ENCODE assay signal across 21 mouse cellular contexts in the genomic region with DNA sequence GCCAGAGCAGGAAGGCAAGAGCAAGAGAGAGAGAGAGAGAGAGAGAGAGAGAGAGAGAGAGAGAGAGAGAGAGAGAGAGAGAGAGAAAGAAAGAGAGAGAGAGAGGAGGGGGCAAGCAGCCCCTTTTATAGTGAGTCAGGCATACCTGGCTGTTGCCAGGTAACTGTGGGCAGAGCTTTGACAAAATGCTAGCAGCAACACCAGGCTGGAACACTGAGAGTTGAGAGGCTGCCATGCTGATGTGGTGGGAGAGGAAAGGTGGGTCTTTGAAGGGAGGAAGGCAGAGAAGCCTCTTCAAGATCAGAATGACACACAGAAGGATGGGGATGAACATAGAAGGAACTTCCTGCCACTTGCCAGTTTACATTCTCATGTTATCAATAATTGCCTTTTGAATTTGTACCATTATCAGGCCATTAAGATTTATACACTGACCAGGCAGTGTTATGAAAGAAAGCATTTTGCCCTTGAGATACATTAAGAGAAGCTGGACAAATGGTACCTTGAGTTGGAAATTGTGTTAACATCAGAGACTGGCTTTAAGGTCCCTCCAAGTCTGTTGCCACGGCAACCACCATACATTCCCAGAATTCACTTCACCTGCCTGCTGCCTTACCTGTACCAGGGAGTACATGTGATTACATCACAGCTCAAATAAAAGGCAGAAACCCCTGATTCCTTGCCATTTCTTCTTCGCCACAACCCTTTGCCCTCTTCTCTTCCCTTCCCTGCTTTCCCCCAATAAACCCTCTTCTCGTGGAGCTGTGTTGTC.
DNase-seq lines count a peak whose midpoint lies in the region; ATAC-seq and TF ChIP-seq lines count a peak whose summit lies in the region.
"Had no signal": no experiment of that assay in that cellular context is flagged by ENCODE, and none has a peak within 500 bp of the region (broad histone marks: within the 10 kb centered on the region; RNA-seq: fewer than 3 reads in every experiment).

No protein-coding gene starts in this region.

- no peak overlapping the region for H3K27ac ChIP-seq in forebrain, postnatal 0 days (ENCODE audit: low read depth, low read length)
- H3K27ac ChIP-seq in forebrain, embryonic 10.5 days: no peak overlapping the region
- no peak overlapping the region for H3K27ac ChIP-seq in midbrain, embryonic 15.5 days
- no peak overlapping the region for H3K27ac ChIP-seq in midbrain, embryonic 11.5 days (ENCODE audit: low read depth, low read length)
- H3K27ac ChIP-seq in midbrain, postnatal 0 days (ENCODE audit: low read depth, low read length): no peak overlapping the region
- H3K27ac ChIP-seq: gastrocnemius, adult 2 months; hindbrain, embryonic 13.5 days had no signal

- no peak overlapping the region for H3K4me2 ChIP-seq in forebrain, postnatal 0 days (ENCODE audit: low read depth)
- no peak overlapping the region for H3K4me2 ChIP-seq in midbrain, embryonic 15.5 days
- H3K4me2 ChIP-seq in midbrain, embryonic 11.5 days: no peak overlapping the region
- no peak overlapping the region for H3K4me2 ChIP-seq in midbrain, postnatal 0 days (ENCODE audit: low read depth, low read length, poor library complexity, severe bottlenecking)
- H3K4me2 ChIP-seq: heart, embryonic 11.5 days; hindbrain, embryonic 13.5 days had no signal

- WGBS in forebrain, postnatal 0 days: 85% methylated on average over 3 of the region's 3 CpGs
- 91% methylated on average over 3 of the region's 3 CpGs for WGBS in forebrain, embryonic 10.5 days
- 86% methylated on average over 3 of the region's 3 CpGs for WGBS in midbrain, embryonic 15.5 days
- WGBS in midbrain, embryonic 11.5 days: 76% methylated on average over 3 of the region's 3 CpGs
- WGBS in midbrain, postnatal 0 days: 87% methylated on average over 3 of the region's 3 CpGs

- H3K4me3 ChIP-seq in forebrain, postnatal 0 days (ENCODE audit: low read depth, low read length): no peak overlapping the region
- H3K4me3 ChIP-seq in forebrain, embryonic 10.5 days: no peak overlapping the region
- no peak overlapping the region for H3K4me3 ChIP-seq in midbrain, embryonic 15.5 days
- no peak overlapping the region for H3K4me3 ChIP-seq in midbrain, embryonic 11.5 days (ENCODE audit: low read depth, low read length)
- H3K4me3 ChIP-seq in midbrain, postnatal 0 days (ENCODE audit: low read depth, low read length): no peak overlapping the region
- H3K4me3 ChIP-seq: gastrocnemius, adult 2 months; hindbrain, embryonic 13.5 days had no signal

- TF ChIP-seq CTCF in forebrain, postnatal 0 days (IDR thresholded peaks at IDR 0.05; ENCODE audit: low read depth): no peak
- TF ChIP-seq CTCF in midbrain, postnatal 0 days (IDR thresholded peaks at IDR 0.05): no peak

- no peak overlapping the region for H3K9ac ChIP-seq in forebrain, postnatal 0 days
- H3K9ac ChIP-seq in midbrain, embryonic 15.5 days: no peak overlapping the region
- H3K9ac ChIP-seq in midbrain, embryonic 11.5 days (ENCODE audit: low read length): no peak overlapping the region
- H3K9ac ChIP-seq in midbrain, postnatal 0 days (replicated peaks; ENCODE audit: low read length, poor library complexity, severe bottlenecking): no peak overlapping the region
- H3K9ac ChIP-seq: hindbrain, embryonic 13.5 days had no signal

- no peaks in the 10 kb centered on the region for H3K36me3 ChIP-seq in forebrain, postnatal 0 days (ENCODE audit: insufficient read depth)
- H3K36me3 ChIP-seq in forebrain, embryonic 10.5 days (replicated peaks): no peaks in the 10 kb centered on the region
- no peaks in the 10 kb centered on the region for H3K36me3 ChIP-seq in midbrain, embryonic 15.5 days (replicated peaks)
- no peaks in the 10 kb centered on the region for H3K36me3 ChIP-seq in midbrain, embryonic 11.5 days (ENCODE audit: control insufficient read depth, insufficient read depth, low read length)
- H3K36me3 ChIP-seq in midbrain, postnatal 0 days (ENCODE audit: insufficient read depth, low read length): no peaks in the 10 kb centered on the region
- H3K36me3 ChIP-seq: hindbrain, embryonic 13.5 days had no signal

- peak; percentile 33 for DNase-seq in forebrain, postnatal 0 days
- DNase-seq in forebrain, embryonic 10.5 days (ENCODE audit: extremely low spot score, low spot score): no peak
- no peak for DNase-seq in midbrain, embryonic 11.5 days (ENCODE audit: low spot score, missing footprints)
- DNase-seq in brain, adult 2 months (ENCODE audit: low read depth, low spot score): peak; percentile 10
- DNase-seq in midbrain, postnatal 0 days (ENCODE audit: low spot score): peak; percentile 14
- DNase-seq in ovary, postnatal 14 days (ENCODE audit: low spot score): no peak
- DNase-seq: adrenal gland, adult 2 months; adrenal gland, postnatal 14 days; cerebellum, adult 18-20 months; cerebellum, adult 9-10 months; cerebellum, postnatal 14 days; gastrocnemius, adult 2 months; gastrocnemius, postnatal 14 days; heart, adult 11 months had no signal

- H3K4me1 ChIP-seq in forebrain, postnatal 0 days (ENCODE audit: insufficient read depth): 0 out of 2 replicates have a peak, but pooled peaks cover 8% of the 10 kb centered on the region
- peaks cover 7% of the 10 kb centered on the region for H3K4me1 ChIP-seq in forebrain, embryonic 10.5 days
- no peaks in the 10 kb centered on the region for H3K4me1 ChIP-seq in midbrain, embryonic 15.5 days
- H3K4me1 ChIP-seq in midbrain, embryonic 11.5 days (ENCODE audit: control insufficient read depth, insufficient read depth, low read length): no peaks in the 10 kb centered on the region; the same call in 1 of the 2 replicates
- no peaks in the 10 kb centered on the region for H3K4me1 ChIP-seq in midbrain, postnatal 0 days (ENCODE audit: insufficient read depth, low read length)

- no peaks in the 10 kb centered on the region for H3K27me3 ChIP-seq in forebrain, postnatal 0 days (ENCODE audit: insufficient read depth, low read length)
- no peaks in the 10 kb centered on the region for H3K27me3 ChIP-seq in forebrain, embryonic 10.5 days (ENCODE audit: poor library complexity, severe bottlenecking)
- no peaks in the 10 kb centered on the region for H3K27me3 ChIP-seq in midbrain, embryonic 15.5 days (replicated peaks)
- no peaks in the 10 kb centered on the region for H3K27me3 ChIP-seq in midbrain, embryonic 11.5 days (ENCODE audit: control insufficient read depth, insufficient read depth, low read length)
- no peaks in the 10 kb centered on the region for H3K27me3 ChIP-seq in midbrain, postnatal 0 days (ENCODE audit: insufficient read depth, low read length)
- H3K27me3 ChIP-seq: hindbrain, embryonic 13.5 days had no signal

- no peak for ATAC-seq in forebrain, postnatal 0 days
- ATAC-seq in midbrain, embryonic 15.5 days (replicated peaks): peak; percentile 74
- ATAC-seq in midbrain, embryonic 11.5 days (ENCODE audit: low FRiP score): no peak
- no peak for ATAC-seq in midbrain, postnatal 0 days (ENCODE audit: low FRiP score)
- ATAC-seq: CD4-positive, CD25-positive, alpha-beta regulatory T cell, adult 4 months; forebrain, embryonic 16.5 days; hindbrain, embryonic 16.5 days; inflammation-experienced regulatory T-cells, adult 6 months had no signal

- no peaks in the 10 kb centered on the region for H3K9me3 ChIP-seq in forebrain, postnatal 0 days (ENCODE audit: low read length)
- H3K9me3 ChIP-seq in forebrain, embryonic 10.5 days: no peaks in the 10 kb centered on the region
- H3K9me3 ChIP-seq in midbrain, embryonic 15.5 days: no peaks in the 10 kb centered on the region
- no peaks in the 10 kb centered on the region for H3K9me3 ChIP-seq in midbrain, embryonic 11.5 days (ENCODE audit: control insufficient read depth, low read length)
- H3K9me3 ChIP-seq in midbrain, postnatal 0 days (ENCODE audit: low read length): no peaks in the 10 kb centered on the region
- H3K9me3 ChIP-seq: hindbrain, embryonic 13.5 days had no signal

Comparison
In these comparisons a context has a peak if more than half of its experiments do, and no peak if none do; other contexts are left out.
1. DNase-seq: peak in forebrain, postnatal 0 days (single experiment), brain, adult 2 months (single experiment) and midbrain, postnatal 0 days (single experiment); none in forebrain, embryonic 10.5 days (single experiment), midbrain, embryonic 11.5 days (single experiment) and ovary, postnatal 14 days (single experiment).